Mouse (Mus musculus) cerebellum, adult 2 months (tissue): ENCODE measurements around the gene Hoxd12. TPM values are rescaled to one million over a fixed set of nuclear protein-coding genes. Genes with fewer than 3 reads are reported as not detected.

Experiments
- DNase-seq, 2 experiments: peaks; one replicate each; pipeline ENCODE4 v3.0.0; 2021
- H3K27ac ChIP-seq: fragments of 200-500 bp; 2 replicates; pipeline ENCODE4 v1.5.1; 2012; ENCODE audit warnings: low read length, control low read depth, inconsistent platforms; ENCODE audit not compliant: insufficient read depth
- H3K27me3 ChIP-seq: fragments of 200-500 bp; 2 replicates; pipeline ENCODE4 v1.6.1; 2012; ENCODE audit warnings: inconsistent platforms, mild to moderate bottlenecking, low read length, moderate library complexity; ENCODE audit not compliant: control insufficient read depth, insufficient read depth
- H3K4me1 ChIP-seq: fragments of 200-500 bp; 2 replicates; pipeline ENCODE4 v1.6.1; 2011; ENCODE audit warnings: low read length; ENCODE audit not compliant: control insufficient read depth, insufficient read depth
- H3K4me3 ChIP-seq: fragments of 200-500 bp; replicated peaks from 2 replicates; pipeline ENCODE3; 2011; ENCODE audit warnings: mild to moderate bottlenecking, low read depth, low read length, control low read depth; ENCODE audit not compliant: insufficient read depth
- CTCF ChIP-seq: fragments of 200-500 bp; IDR thresholded peaks from 2 replicates; pipeline ENCODE4 v1.5.1; 2011; ENCODE audit warnings: low read depth, mild to moderate bottlenecking, control low read depth, low read length, moderate library complexity, borderline replicate concordance; ENCODE audit not compliant: insufficient read depth
- POLR2A ChIP-seq: fragments of 200-500 bp; IDR thresholded peaks from 2 replicates; pipeline ENCODE4 v1.6.1; 2011; ENCODE audit warnings: low read length, control low read depth, borderline replicate concordance; ENCODE audit not compliant: insufficient read depth
- WGBS: fragments of 180-500 bp; shearing (Covaris S2); methylation state at CpG from one replicate; pipeline ENCODE4 v1.1.7; 2018; 5-methylcytosine and 5-hydroxymethylcytosine counted together
- polyA plus RNA-seq: library from polyadenylated mRNA; depleted of rRNA; stranded (reverse); fragments of >200 nt; gene quantifications from 2 replicates; pipeline ENCODE4 v1.2.3, GENCODE M21; 2012; rRNA removed

Hoxd12 gene
- polyA plus RNA-seq, 1 experiment = not detected

DNA sequence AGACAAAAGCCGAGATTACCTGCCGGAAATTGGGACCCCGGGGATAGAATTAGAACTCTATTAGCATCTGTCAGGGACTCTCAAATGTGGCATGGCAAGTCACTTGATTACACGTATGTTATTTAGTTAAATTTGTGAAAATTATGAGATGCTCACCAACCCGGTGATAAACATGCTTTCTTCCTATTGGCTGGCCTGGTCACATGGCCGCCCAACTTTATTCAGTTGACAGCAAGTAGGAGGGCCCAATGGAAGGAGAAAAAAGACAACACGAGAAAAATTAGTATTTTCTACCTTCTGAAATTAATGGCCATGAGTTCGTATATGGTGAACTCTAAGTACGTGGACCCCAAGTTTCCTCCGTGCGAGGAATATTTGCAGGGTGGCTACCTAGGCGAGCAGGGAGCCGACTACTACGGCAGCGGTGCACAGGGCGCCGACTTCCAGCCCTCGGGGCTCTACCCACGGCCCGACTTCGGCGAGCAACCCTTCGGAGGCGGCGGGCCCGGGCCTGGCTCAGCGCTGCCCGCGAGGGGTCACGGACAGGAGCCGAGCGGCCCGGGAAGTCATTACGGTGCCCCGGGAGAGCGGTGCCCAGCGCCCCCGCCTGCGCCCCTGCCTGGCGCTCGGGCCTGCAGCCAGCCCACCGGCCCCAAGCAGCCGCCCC, 52.3 kb downstream of the Hoxd12 start:
- Histone ChIP-seq H3K4me1 (no peaks in the 10 kb centered on the region; the same call in 1 of the 2 replicates), H3K27me3 (peaks cover 11% of the 10 kb centered on the region; the same call in 1 of the 2 replicates), H3K27ac (no peak overlapping the region), H3K4me3 (no peak overlapping the region)
- 1% methylated on average over 43 of the region's 43 CpGs for WGBS
- TF ChIP-seq POLR2A = no peak
- no peak for TF ChIP-seq CTCF
- no peak for DNase-seq

Other genes starting within 250 kb of the Hoxd12 start
- 24.7 and 26.3 TPM in 2 replicates for gene Lnpk, start 95.6 kb upstream of the Hoxd12 start, polyA plus RNA-seq
- 0.48 and 0.64 TPM in 2 replicates for gene Evx2, start 15.5 kb upstream of the Hoxd12 start, polyA plus RNA-seq
- gene Hoxd13, start 6.7 kb upstream of the Hoxd12 start, polyA plus RNA-seq = 0.10 TPM in 1 of 2 replicates, not detected in the other
- gene Hoxd11, start 4.5 kb downstream of the Hoxd12 start, polyA plus RNA-seq = not detected in 2 replicates
- gene Hoxd10, start 16.9 kb downstream of the Hoxd12 start, polyA plus RNA-seq = not detected in 2 replicates
- gene Hoxd9, start 22.7 kb downstream of the Hoxd12 start, polyA plus RNA-seq = not detected in 2 replicates
- gene Hoxd8, start 29.6 kb downstream of the Hoxd12 start, polyA plus RNA-seq = 0.05 TPM in 1 of 2 replicates, not detected in the other
- 5.4 and 5.7 TPM in 2 replicates for gene Hoxd3, start 36.9 kb downstream of the Hoxd12 start, polyA plus RNA-seq
- 2.6 and 2.8 TPM in 2 replicates for gene Hoxd4, start 36.9 kb downstream of the Hoxd12 start, polyA plus RNA-seq
- gene Gm28230, start 51.7 kb downstream of the Hoxd12 start, polyA plus RNA-seq = 0.16 and 0.22 TPM in 2 replicates
- gene Hoxd1, start 88.0 kb downstream of the Hoxd12 start, polyA plus RNA-seq = 0.70 and 0.77 TPM in 2 replicates
- 56.7 and 57.9 TPM in 2 replicates for gene Mtx2, start 150.8 kb downstream of the Hoxd12 start, polyA plus RNA-seq